Mouse (Mus musculus) liver, embryonic 12.5 days (tissue): ENCODE measurements around the gene Coro6. TPM values are rescaled to one million over a fixed set of nuclear protein-coding genes. Genes with fewer than 3 reads are reported as not detected.

ENCODE experiments used
- ATAC-seq: fragments of 200-750 bp; cut with Nextera tagmentation; 2 replicates; pipeline ENCODE4 v1.8.0; 2017; ENCODE audit warnings: moderate number of reproducible peaks, mild to moderate bottlenecking, moderate library complexity
- H3K27ac ChIP-seq: fragments of 300-500 bp; sonication (generic); 2 replicates; pipeline ENCODE4 v1.5.1; 2016; ENCODE audit warnings: mild to moderate bottlenecking
- H3K27me3 ChIP-seq: fragments of 300-500 bp; sonication (generic); replicated peaks from 2 replicates; pipeline ENCODE4 v1.6.1; 2016; ENCODE audit warnings: mild to moderate bottlenecking, moderate library complexity
- H3K36me3 ChIP-seq: fragments of 300-500 bp; sonication (generic); 2 replicates; pipeline ENCODE4 v1.6.1; 2016; ENCODE audit warnings: mild to moderate bottlenecking, moderate library complexity
- H3K4me1 ChIP-seq: fragments of 300-500 bp; sonication (generic); 2 replicates; pipeline ENCODE4 v1.6.1; 2016
- H3K4me2 ChIP-seq: fragments of 300-500 bp; sonication (generic); 2 replicates; pipeline ENCODE4 v1.6.1; 2016; ENCODE audit warnings: mild to moderate bottlenecking, moderate library complexity
- H3K4me3 ChIP-seq: fragments of 300-500 bp; sonication (generic); 2 replicates; pipeline ENCODE4 v1.5.1; 2016; ENCODE audit warnings: mild to moderate bottlenecking, moderate library complexity
- H3K9ac ChIP-seq: fragments of 300-500 bp; sonication (generic); 2 replicates; pipeline ENCODE4 v1.6.1; 2016; ENCODE audit warnings: mild to moderate bottlenecking, moderate library complexity
- H3K9me3 ChIP-seq: fragments of 300-500 bp; sonication (generic); replicated peaks from 2 replicates; pipeline ENCODE4 v1.6.1; 2016; ENCODE audit warnings: mild to moderate bottlenecking, moderate library complexity
- WGBS: fragments of 180-500 bp; shearing (Covaris S2); methylation state at CpG from one replicate; pipeline ENCODE4 v1.1.7; 2016; ENCODE audit not compliant: insufficient replicate concordance; 5-methylcytosine and 5-hydroxymethylcytosine counted together
- polyA plus RNA-seq: library from polyadenylated mRNA; unstranded; fragments of >200 nt; fragmentation: Nextera tagmentation; extraction: Ambion mirVana; gene quantifications from 2 replicates; pipeline ENCODE4 v1.2.1, GENCODE M21; 2016

The Coro6 gene
- polyA plus RNA-seq, result not detected in 2 replicates

DNA sequence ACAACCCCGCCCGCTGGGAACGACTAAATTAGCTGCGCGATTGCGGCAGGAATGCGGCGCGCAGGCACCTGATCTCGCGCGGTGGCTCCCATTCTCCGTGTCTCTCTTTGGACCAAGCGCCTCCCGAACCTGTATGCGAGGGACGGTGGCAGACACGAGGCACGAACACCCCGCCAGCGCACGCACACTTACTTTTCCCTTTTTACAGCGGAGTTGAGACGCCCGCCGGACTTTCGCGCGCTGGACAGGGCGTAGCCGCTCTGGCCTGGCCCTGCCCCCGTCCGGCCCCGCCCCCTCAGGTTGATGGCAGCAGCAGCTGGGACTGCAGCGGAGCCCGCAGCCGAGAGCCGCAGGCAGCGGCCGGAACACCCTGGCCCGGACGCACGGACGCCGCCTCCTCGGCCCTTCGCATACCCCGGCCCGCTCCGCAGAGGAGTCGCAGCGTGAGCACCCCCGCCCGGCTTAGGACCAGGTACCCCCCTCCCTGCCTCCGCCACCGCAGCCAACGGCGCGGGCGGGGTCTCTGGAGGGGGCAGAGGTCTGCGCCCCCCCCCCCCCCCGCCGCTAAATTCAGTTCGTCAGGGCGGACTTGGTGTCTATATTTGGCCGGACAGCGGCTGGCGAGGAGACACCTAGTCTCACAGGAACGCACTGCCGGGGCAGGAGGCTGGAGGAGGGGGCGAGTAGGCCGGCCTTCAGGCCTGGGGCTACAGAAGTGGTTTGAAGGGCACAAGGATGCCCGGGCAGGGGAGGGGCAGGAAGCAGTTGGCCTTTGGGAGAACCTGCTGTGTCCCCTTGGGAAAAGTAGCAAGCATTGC is at the start of gene Coro6:
TSS of gene Coro6 (plus strand) at position 129 of the 818 bp plus-strand sequence.
- peaks cover 80% of the 10 kb centered on the region for H3K27me3 ChIP-seq
- H3K9ac ChIP-seq, result peak within 1 kb of the TSS; percentile 43
- no peak within 1 kb of the TSS for H3K27ac ChIP-seq
- H3K4me2 ChIP-seq, result peak within 1 kb of the TSS; percentile 88
- H3K36me3 ChIP-seq, result no peaks in the 10 kb centered on the region
- WGBS, result 1% methylated on average over 71 of the region's 73 CpGs
- H3K4me3 ChIP-seq, result peak within 1 kb of the TSS; percentile 59
- ATAC-seq, result no peak
- peaks cover 22% of the 10 kb centered on the region for H3K4me1 ChIP-seq
- H3K9me3 ChIP-seq, result no peaks in the 10 kb centered on the region

DNA sequence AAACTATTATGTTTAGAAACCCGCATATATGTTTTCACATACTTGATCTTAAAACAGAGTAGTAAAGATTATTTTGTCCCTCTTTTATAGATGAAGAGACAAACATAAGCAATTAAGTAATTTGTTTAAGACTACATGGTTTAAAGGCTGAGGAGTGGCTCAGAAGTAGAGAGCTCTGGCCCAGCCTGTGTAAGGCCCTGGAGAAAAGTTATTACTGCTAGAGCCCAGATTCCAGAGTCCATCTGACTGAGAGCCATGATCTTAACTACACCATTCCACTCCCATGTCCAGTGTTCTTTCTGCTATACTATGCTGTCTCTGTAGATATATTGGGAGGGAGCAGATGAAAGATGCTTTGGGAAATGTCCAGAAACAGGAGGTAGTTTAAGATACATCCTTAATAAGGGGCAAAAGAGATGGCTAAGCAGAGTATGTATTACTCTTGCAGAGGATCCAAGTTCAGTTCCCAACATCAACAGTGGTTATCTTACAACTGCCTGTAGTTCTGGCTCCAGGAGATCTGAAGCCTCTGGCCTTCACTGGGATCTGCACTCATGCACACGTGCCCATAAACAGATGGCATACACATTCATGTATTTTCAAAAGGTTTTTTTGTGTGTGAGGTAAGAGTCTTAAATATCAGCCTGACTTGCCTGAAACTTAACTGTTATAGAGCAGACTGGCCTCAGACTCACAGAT is 47.9 kb upstream of the Coro6 start:
- no peak overlapping the region for H3K27ac ChIP-seq
- WGBS, result 63% methylated on average over 2 of the region's 2 CpGs
- no peak overlapping the region for H3K4me2 ChIP-seq
- ATAC-seq, result peak; percentile 44; the same call in 1 of the 2 replicates
- H3K4me3 ChIP-seq, result no peak overlapping the region
- H3K9me3 ChIP-seq, result no peaks in the 10 kb centered on the region
- no peaks in the 10 kb centered on the region for H3K36me3 ChIP-seq
- no peaks in the 10 kb centered on the region for H3K27me3 ChIP-seq
- peaks cover 28% of the 10 kb centered on the region for H3K4me1 ChIP-seq
- H3K9ac ChIP-seq, result no peak overlapping the region

DNA sequence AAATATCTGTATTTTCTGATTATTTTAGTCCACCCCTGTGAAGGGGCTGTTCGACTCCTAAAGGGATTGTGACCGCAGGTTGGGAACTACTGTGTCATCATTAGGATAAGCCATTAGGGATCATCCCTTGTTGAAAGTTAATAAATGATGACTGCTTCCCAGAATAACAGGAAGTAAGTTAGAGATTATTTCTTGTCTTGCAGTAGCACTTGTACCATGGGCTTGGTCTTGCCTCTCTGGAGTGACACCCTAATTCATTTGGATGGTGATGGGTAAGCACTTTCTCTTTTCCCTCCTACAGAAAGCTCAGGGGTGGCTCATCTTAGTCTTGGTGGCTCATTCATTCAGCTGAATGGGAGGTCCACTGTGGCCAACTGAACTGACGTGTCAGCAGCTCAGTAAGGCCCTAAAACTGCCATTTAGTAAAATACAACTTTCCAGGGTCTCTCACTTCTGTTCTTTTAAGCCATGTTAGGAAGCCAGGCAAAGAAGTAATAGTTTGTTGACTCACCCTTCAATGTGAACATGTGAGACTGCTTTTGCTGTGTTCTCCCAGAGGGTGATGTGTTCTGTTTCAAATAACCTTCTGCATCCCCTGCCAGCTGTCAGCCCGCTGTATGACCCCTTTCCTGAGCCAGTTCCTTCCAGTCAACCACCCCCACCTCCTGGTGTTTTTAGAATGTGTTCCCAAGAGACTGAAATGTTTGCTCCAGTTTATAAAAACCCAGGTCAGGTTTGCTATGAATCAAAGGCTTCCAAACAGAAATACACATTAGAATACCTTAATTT is 45.8 kb upstream of the Coro6 start:
- Histone ChIP-seq H3K27me3 (no peaks in the 10 kb centered on the region), H3K36me3 (peaks cover 4% of the 10 kb centered on the region), H3K4me2 (no peak overlapping the region), H3K4me1 (peaks cover 12% of the 10 kb centered on the region), H3K27ac (no peak overlapping the region), H3K9me3 (no peaks in the 10 kb centered on the region), H3K9ac (no peak overlapping the region), H3K4me3 (no peak overlapping the region)
- no peak for ATAC-seq
- WGBS, result 68% methylated on average over 4 of the region's 4 CpGs

DNA sequence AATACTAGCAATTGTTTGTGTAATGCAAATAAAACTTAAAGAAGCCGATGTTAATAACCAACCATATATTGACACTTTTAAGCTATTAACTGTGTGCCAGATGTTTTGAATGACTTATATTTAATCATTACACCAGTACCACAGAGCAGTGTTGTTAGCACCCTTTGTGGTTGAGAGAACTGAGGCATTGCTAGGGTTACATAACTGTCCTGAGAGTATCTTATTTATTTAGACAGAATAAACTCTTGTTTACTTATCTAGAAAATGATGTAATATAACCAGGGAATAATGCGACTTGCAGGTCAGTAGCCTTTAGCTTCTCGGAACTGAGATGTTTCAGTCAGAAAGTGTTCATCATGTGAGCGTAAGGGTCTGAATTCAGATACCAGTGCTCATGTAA is 44.2 kb upstream of the Coro6 start:
- Histone ChIP-seq H3K36me3 (peaks cover 13% of the 10 kb centered on the region), H3K4me3 (no peak overlapping the region), H3K4me1 (peaks cover 23% of the 10 kb centered on the region), H3K9me3 (no peaks in the 10 kb centered on the region), H3K27ac (no peak overlapping the region), H3K9ac (no peak overlapping the region), H3K4me2 (no peak overlapping the region), H3K27me3 (no peaks in the 10 kb centered on the region)
- WGBS, result 82% methylated on average over 4 of the region's 4 CpGs
- ATAC-seq, result no peak

DNA sequence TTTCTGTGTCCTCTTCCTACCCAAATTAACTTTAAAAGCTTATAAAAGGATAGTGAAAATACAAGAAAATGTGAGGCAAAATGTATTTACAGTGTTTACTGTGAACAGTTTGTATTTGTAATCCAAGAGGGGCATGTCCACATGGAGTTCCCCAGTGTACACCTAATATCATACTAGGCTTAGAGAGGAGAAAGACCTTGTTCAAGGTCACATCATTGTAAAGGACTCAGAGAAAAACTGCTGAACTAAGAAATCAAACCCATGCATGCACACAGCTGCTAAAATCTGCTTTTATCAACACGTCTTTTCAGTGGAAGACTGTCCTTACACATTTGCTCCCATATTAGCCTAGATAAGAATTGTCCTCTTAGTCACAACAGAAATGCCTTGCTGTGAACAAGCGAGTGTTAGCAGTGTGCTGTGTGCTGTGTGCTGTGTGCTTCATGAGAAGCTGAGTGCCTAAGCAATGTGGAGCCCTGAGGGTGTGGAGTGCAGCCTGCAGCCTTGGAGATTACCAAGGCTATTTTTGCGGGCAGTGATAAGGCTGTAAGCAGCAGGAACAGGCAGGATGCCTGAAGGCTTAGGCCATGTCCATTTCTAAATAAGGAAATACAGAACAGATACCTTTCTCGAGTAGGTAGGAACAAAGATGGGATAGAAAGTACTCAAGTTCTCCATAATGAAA is 38.9 kb upstream of the Coro6 start:
- Histone ChIP-seq H3K4me3 (no peak overlapping the region), H3K27me3 (no peaks in the 10 kb centered on the region), H3K4me2 (peak overlapping the region; percentile 41), H3K27ac (peak overlapping the region; percentile 91), H3K9ac (0 out of 2 replicates have a peak overlapping the region, but pooled peaks have one; percentile 15), H3K9me3 (no peaks in the 10 kb centered on the region), H3K36me3 (peaks cover 20% of the 10 kb centered on the region), H3K4me1 (peaks cover 26% of the 10 kb centered on the region)
- ATAC-seq, result peak; percentile 100
- 14% methylated on average over 4 of the region's 4 CpGs for WGBS

DNA sequence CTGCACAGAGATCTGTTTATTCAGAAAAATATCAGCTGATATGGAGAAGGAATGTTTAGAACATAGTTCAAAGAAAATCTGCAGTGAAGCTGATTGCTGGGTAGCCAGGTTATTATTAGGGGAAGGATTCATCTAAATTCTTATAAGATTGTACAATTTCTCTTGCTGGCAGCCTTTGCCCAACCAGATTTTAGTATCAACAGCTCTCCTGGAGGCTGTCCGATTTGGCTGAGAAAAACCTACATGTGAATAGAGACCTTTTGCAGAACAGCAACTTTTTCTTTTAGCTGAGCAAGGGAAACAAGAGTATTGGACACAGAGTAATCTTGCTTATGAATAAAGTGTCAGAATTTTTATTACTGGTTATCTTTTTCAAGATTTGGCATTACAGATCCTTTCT is 33.8 kb upstream of the Coro6 start:
- WGBS, result 77% methylated on average over 1 of the region's 1 CpGs
- Histone ChIP-seq H3K27ac (no peak overlapping the region), H3K27me3 (no peaks in the 10 kb centered on the region), H3K4me2 (no peak overlapping the region), H3K9ac (no peak overlapping the region), H3K4me3 (no peak overlapping the region), H3K9me3 (no peaks in the 10 kb centered on the region), H3K36me3 (peaks cover 21% of the 10 kb centered on the region), H3K4me1 (peaks cover 11% of the 10 kb centered on the region)
- ATAC-seq, result no peak

DNA sequence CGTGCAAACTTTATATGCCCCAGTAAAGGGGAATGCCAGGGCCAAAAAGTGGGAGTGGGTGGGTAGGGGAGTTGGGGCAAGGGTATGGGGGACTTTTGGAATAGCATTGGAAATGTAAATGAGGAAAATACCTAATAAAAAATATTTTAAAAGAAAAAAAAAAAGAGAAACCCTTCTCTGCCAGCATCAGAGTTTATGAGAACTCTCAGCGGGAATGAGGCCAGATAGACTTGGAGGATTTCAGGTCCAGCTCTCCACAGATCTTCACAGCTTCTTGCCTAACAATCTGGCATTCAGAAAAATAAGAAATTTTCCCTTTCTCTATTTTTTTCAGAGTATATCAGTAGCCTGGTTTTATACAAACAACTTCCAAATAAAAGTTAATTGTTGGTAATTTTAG is 25.2 kb upstream of the Coro6 start:
- no peak overlapping the region for H3K4me3 ChIP-seq
- 79% methylated on average over 2 of the region's 2 CpGs for WGBS
- H3K27me3 ChIP-seq, result no peaks in the 10 kb centered on the region
- no peak for ATAC-seq
- no peak overlapping the region for H3K9ac ChIP-seq
- no peaks in the 10 kb centered on the region for H3K9me3 ChIP-seq
- H3K27ac ChIP-seq, result no peak overlapping the region
- no peaks in the 10 kb centered on the region for H3K4me1 ChIP-seq
- H3K36me3 ChIP-seq, result peaks cover 36% of the 10 kb centered on the region
- H3K4me2 ChIP-seq, result no peak overlapping the region

DNA sequence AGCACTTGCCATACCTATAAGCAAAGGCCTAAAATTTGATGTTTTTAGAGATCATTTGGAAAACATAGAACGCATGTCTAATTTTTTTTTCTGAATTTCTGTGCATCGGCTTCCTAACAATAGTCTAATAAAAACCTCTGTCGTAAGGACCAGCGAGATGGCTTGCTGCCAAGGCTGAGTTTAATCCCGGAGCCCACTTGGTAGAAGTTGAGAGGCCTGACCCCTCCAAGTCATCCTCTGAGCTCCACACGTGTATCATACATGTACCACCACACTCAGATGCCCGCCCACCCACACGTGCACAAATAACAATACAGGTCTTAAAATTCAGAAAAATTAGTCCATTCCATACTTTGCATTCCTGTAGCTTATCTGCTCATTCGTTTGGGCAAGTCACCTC is 22.1 kb upstream of the Coro6 start:
- no peak overlapping the region for H3K9ac ChIP-seq
- ATAC-seq, result no peak
- 79% methylated on average over 9 of the region's 9 CpGs for WGBS
- peaks cover 32% of the 10 kb centered on the region for H3K36me3 ChIP-seq
- no peak overlapping the region for H3K27ac ChIP-seq
- H3K9me3 ChIP-seq, result no peaks in the 10 kb centered on the region
- no peaks in the 10 kb centered on the region; the same call in 1 of the 2 replicates for H3K4me1 ChIP-seq
- H3K4me3 ChIP-seq, result no peak overlapping the region
- no peaks in the 10 kb centered on the region for H3K27me3 ChIP-seq
- no peak overlapping the region for H3K4me2 ChIP-seq

DNA sequence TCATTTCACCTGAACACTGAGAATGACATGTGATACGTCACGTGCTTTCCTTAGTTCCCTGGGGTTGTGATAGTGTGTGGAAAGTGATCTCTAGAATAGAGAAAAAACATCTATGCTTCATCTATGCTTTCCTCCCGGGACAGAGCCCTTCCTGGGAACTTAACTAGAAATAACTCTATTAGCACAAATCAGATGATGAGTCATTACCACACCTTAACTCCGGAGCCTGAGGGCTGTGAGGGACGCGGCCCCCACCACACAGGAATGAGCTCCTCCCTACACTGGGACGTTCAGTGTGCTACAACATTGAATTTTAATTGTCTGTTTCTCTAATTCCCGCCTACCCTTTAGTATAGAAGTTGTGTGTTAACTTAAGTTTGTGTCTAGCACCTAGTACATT is 21.2 kb upstream of the Coro6 start:
- Histone ChIP-seq H3K27me3 (no peaks in the 10 kb centered on the region), H3K9me3 (no peaks in the 10 kb centered on the region), H3K27ac (no peak overlapping the region), H3K4me1 (peaks cover 8% of the 10 kb centered on the region), H3K4me2 (no peak overlapping the region), H3K9ac (no peak overlapping the region), H3K4me3 (no peak overlapping the region), H3K36me3 (peaks cover 33% of the 10 kb centered on the region)
- no peak for ATAC-seq
- 71% methylated on average over 8 of the region's 8 CpGs for WGBS

DNA sequence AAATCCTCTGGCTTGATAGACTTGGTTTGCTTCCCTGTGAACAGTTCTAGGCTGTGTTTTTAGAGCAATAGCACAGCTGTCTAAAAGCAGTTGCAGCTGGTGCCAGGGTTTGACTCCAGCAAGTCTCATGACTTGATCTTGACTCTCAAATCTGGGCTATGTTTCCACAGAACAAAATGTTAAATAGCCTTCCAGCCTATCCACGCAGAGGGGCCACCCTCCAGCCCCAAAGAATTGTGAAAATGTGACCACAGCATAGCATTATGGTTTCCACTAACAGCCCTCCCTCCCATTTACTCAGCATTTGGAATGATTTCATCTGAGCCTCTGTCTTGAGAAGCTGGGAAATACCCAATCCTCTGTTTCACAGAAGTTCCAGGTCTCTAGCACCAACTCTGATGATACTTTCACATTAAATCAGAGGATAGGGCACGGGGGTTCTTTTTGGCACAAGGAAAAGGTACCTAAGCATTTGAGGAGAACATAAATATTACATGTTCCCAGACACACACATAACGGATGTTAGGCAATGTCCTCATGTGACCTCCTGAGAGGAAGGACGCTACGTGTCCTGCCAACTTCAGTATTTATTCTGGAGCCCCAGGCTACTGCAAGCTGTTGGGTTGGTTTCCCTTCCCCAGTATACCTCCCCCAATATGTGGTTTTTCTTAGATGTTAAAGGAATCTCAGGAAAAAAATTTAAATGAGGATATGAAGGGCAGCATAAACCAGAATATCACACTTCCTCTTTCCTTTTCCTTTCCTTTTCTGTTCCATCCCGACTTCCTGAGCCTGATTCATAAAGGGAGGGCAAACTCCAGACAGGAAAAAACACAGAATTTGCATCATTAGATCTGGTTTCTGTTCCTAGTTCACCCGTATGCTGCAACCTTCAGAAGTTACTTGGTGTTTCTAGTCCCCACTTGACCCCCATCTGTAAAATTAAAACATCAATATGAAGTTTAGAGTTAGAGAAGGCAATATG is 19.7 kb upstream of the Coro6 start:
- H3K4me3 ChIP-seq, result no peak overlapping the region
- ATAC-seq, result no peak
- no peaks in the 10 kb centered on the region for H3K9me3 ChIP-seq
- peaks cover 36% of the 10 kb centered on the region for H3K36me3 ChIP-seq
- H3K27ac ChIP-seq, result no peak overlapping the region
- peaks cover 21% of the 10 kb centered on the region for H3K4me1 ChIP-seq
- no peak overlapping the region for H3K4me2 ChIP-seq
- WGBS, result 62% methylated on average over 7 of the region's 7 CpGs
- H3K9ac ChIP-seq, result no peak overlapping the region
- H3K27me3 ChIP-seq, result no peaks in the 10 kb centered on the region
